Mouse (Mus musculus): Measurements from ENCODE around the gene Olfr142. TPM values are rescaled to one million over a fixed set of nuclear protein-coding genes. Genes with fewer than 3 reads are reported as not detected.
"Not testable (repeated sequence)": the region's sequence is repeated elsewhere in the genome, so short reads cannot be mapped to it uniquely, and the experiment has no call there.

The Olfr142 gene
- not detected in 2 replicates for polyA plus RNA-seq (2015; fragmentation: Nextera tagmentation; extraction: Ambion mirVana)

GRCm38 (mm10) chr2:90257492-90257891 lies at the start of gene Olfr142:
Gene Olfr142 (minus strand): TSS chr2:90257592.
- ATAC-seq (ENCODE audit: low FRiP score, low TSS enrichment), result no peak
- Histone ChIP-seq H3K4me1 (ENCODE audit: insufficient read depth, low read length) (no peaks in the 10 kb centered on the region), H3K36me3 (ENCODE audit: insufficient read depth, low read length) (no peaks in the 10 kb centered on the region), H3K9ac (replicated peaks; ENCODE audit: low read length) (no peak within 1 kb of the TSS), H3K27ac (ENCODE audit: low read length) (no peak within 1 kb of the TSS), H3K4me3 (ENCODE audit: low read length) (no peak within 1 kb of the TSS), H3K4me2 (replicated peaks; ENCODE audit: low read depth, low read length) (no peak within 1 kb of the TSS), H3K27me3 (ENCODE audit: insufficient read depth, low read length) (no peaks in the 10 kb centered on the region), H3K9me3 (ENCODE audit: low read length) (no peaks in the 10 kb centered on the region)
- 95% methylated on average over 4 of the region's 4 CpGs for WGBS

GRCm38 (mm10) chr2:90292741-90293140 lies 35.3 kb upstream of the Olfr142 start, which contains the start of gene Olfr1272:
Gene Olfr1272 (minus strand): TSS chr2:90292841.
- H3K36me3 ChIP-seq (ENCODE audit: insufficient read depth, low read length), result no peaks in the 10 kb centered on the region
- H3K4me3 ChIP-seq (ENCODE audit: low read length), result no peak within 1 kb of the TSS
- no peak within 1 kb of the TSS for H3K4me2 ChIP-seq (replicated peaks; ENCODE audit: low read depth, low read length)
- H3K9me3 ChIP-seq (ENCODE audit: low read length), result no peaks in the 10 kb centered on the region
- 86% methylated on average over 6 of the region's 6 CpGs for WGBS
- no peaks in the 10 kb centered on the region for H3K4me1 ChIP-seq (ENCODE audit: insufficient read depth, low read length)
- no peak within 1 kb of the TSS for H3K27ac ChIP-seq (ENCODE audit: low read length)
- H3K27me3 ChIP-seq (ENCODE audit: insufficient read depth, low read length), result no peaks in the 10 kb centered on the region
- no peak for ATAC-seq (ENCODE audit: low FRiP score, low TSS enrichment)
- no peak within 1 kb of the TSS for H3K9ac ChIP-seq (replicated peaks; ENCODE audit: low read length)

- ATAC-seq (ENCODE audit: low FRiP score, low TSS enrichment), result no peak
- H3K9ac ChIP-seq (replicated peaks; ENCODE audit: low read length), result no peak within 1 kb of the TSS
- no peaks in the 10 kb centered on the region for H3K27me3 ChIP-seq (ENCODE audit: insufficient read depth, low read length)
- no peak within 1 kb of the TSS for H3K4me3 ChIP-seq (ENCODE audit: low read length)
- no peaks in the 10 kb centered on the region for H3K36me3 ChIP-seq (ENCODE audit: insufficient read depth, low read length)
- WGBS, result 92% methylated on average over 2 of the region's 2 CpGs
- H3K9me3 ChIP-seq (ENCODE audit: low read length), result no peaks in the 10 kb centered on the region
- H3K27ac ChIP-seq (ENCODE audit: low read length), result no peak within 1 kb of the TSS
- no peaks in the 10 kb centered on the region for H3K4me1 ChIP-seq (ENCODE audit: insufficient read depth, low read length)
- no peak within 1 kb of the TSS for H3K4me2 ChIP-seq (replicated peaks; ENCODE audit: low read depth, low read length)
These were observed 13.5 kb upstream of the Olfr142 start, which contains the start of gene Olfr1271 for GRCm38 (mm10) chr2:90270932-90271331. Gene Olfr1271 (minus strand): TSS chr2:90271032.

GRCm38 (mm10) chr2:90224393-90224792 lies 33.0 kb downstream of the Olfr142 start, which contains the start of gene Olfr1506:
Gene Olfr1506 (minus strand): TSS chr2:90224493.
- not testable (repeated sequence) for H3K36me3 ChIP-seq (ENCODE audit: insufficient read depth, low read length); H3K27ac ChIP-seq (ENCODE audit: low read length); H3K4me2 ChIP-seq (replicated peaks; ENCODE audit: low read depth, low read length); H3K27me3 ChIP-seq (ENCODE audit: insufficient read depth, low read length); H3K9me3 ChIP-seq (ENCODE audit: low read length); H3K9ac ChIP-seq (replicated peaks; ENCODE audit: low read length); H3K4me3 ChIP-seq (ENCODE audit: low read length); H3K4me1 ChIP-seq (ENCODE audit: insufficient read depth, low read length); ATAC-seq (ENCODE audit: low FRiP score, low TSS enrichment)
- no CpG with 5 or more reads among the region's 6 CpGs for WGBS

Other genes starting within 250 kb of the Olfr142 start
- not detected in 2 replicates for gene Olfr1263, start 245.5 kb downstream of the Olfr142 start, polyA plus RNA-seq (2015; fragmentation: Nextera tagmentation; extraction: Ambion mirVana)
- gene Olfr1264, start 232.0 kb downstream of the Olfr142 start, polyA plus RNA-seq (2015; fragmentation: Nextera tagmentation; extraction: Ambion mirVana), result not detected in 2 replicates
- gene Olfr1265, start 222.3 kb downstream of the Olfr142 start, polyA plus RNA-seq (2015; fragmentation: Nextera tagmentation; extraction: Ambion mirVana), result not detected in 2 replicates
- gene Olfr140, start 194.0 kb downstream of the Olfr142 start, polyA plus RNA-seq (2015; fragmentation: Nextera tagmentation; extraction: Ambion mirVana), result not detected in 2 replicates
- gene Olfr1269, start 136.2 kb downstream of the Olfr142 start, polyA plus RNA-seq (2015; fragmentation: Nextera tagmentation; extraction: Ambion mirVana), result not detected in 2 replicates
- not detected in 2 replicates for gene Olfr32, start 115.3 kb downstream of the Olfr142 start, polyA plus RNA-seq (2015; fragmentation: Nextera tagmentation; extraction: Ambion mirVana)
- gene Olfr1270, start 104.5 kb downstream of the Olfr142 start, polyA plus RNA-seq (2015; fragmentation: Nextera tagmentation; extraction: Ambion mirVana), result not detected in 2 replicates
- gene Olfr1506, start 33.1 kb downstream of the Olfr142 start, polyA plus RNA-seq (2015; fragmentation: Nextera tagmentation; extraction: Ambion mirVana), result not detected in 2 replicates
- gene Olfr1271, start 13.4 kb upstream of the Olfr142 start, polyA plus RNA-seq (2015; fragmentation: Nextera tagmentation; extraction: Ambion mirVana), result not detected in 2 replicates
- gene Olfr1272, start 35.2 kb upstream of the Olfr142 start, polyA plus RNA-seq (2015; fragmentation: Nextera tagmentation; extraction: Ambion mirVana), result not detected in 2 replicates
- gene Gm13769, start 64.6 kb upstream of the Olfr142 start, polyA plus RNA-seq (2015; fragmentation: Nextera tagmentation; extraction: Ambion mirVana), result not detected in 2 replicates
- gene Olfr1274-ps, start 141.1 kb upstream of the Olfr142 start, polyA plus RNA-seq (2015; fragmentation: Nextera tagmentation; extraction: Ambion mirVana), result not detected in 2 replicates

Measured in kidney, embryonic 16.5 days (tissue).